Mouse (Mus musculus) gastrocnemius, adult 8-10 months (tissue): ENCODE data around the gene Fam189a1. TPM values are rescaled to one million over a fixed set of nuclear protein-coding genes. Genes with fewer than 3 reads are reported as not detected.

Experiments
- DNase-seq, 2 experiments: peaks; one replicate each; pipeline ENCODE4 v3.0.0; 2022; ENCODE audit warnings: low spot score in 2 of 2
- microRNA-seq: library from miRNA; unstranded; fragments of <30 nt; microRNA quantifications from one replicate; pipeline ENCODE4 v1.2.0, GENCODE M21; 2022
- total RNA-seq, 4 experiments: library from RNA; stranded (reverse); gene quantifications; 2 replicates each; pipeline ENCODE4 v1.2.4; 2022

The Fam189a1 gene
- total RNA-seq, 4 experiments from 2014 or later: not detected

- peak; percentile 9 to 15 for DNase-seq
Measured at GRCm38 (mm10) chr7:64741333-64742307, 414.8 kb downstream of the Fam189a1 start.

GRCm38 (mm10) chr7:64739131-64739530 is 417.2 kb downstream of the Fam189a1 start:
- DNase-seq: no peak

- no peak for DNase-seq
Measured at GRCm38 (mm10) chr7:64729785-64730184, 426.6 kb downstream of the Fam189a1 start.

- DNase-seq: no peak
Measured at GRCm38 (mm10) chr7:64728816-64729215, 427.6 kb downstream of the Fam189a1 start.

- DNase-seq: no peak
Measured at GRCm38 (mm10) chr7:64728181-64728591, 428.2 kb downstream of the Fam189a1 start.

- DNase-seq: no peak
Measured at GRCm38 (mm10) chr7:64725967-64726695, 430.2 kb downstream of the Fam189a1 start.

- no peak for DNase-seq
Measured at GRCm38 (mm10) chr7:64724409-64724808, 432.0 kb downstream of the Fam189a1 start.

GRCm38 (mm10) chr7:64723313-64723712 is 433.1 kb downstream of the Fam189a1 start:
- DNase-seq: no peak

GRCm38 (mm10) chr7:64716286-64716685 is 440.1 kb downstream of the Fam189a1 start:
- no peak for DNase-seq

- no peak for DNase-seq
Measured at GRCm38 (mm10) chr7:64709520-64710262, 446.7 kb downstream of the Fam189a1 start.

GRCm38 (mm10) chr7:64708176-64708575 is 448.2 kb downstream of the Fam189a1 start:
- no peak for DNase-seq

Small RNA genes within 50 kb of the gene (microRNA-seq; reads per million reads assigned to microRNA genes)
- gene Gm25249: not detected
